Comparison of ENCODE assay signal across 15 mouse cellular contexts in the genomic region with DNA sequence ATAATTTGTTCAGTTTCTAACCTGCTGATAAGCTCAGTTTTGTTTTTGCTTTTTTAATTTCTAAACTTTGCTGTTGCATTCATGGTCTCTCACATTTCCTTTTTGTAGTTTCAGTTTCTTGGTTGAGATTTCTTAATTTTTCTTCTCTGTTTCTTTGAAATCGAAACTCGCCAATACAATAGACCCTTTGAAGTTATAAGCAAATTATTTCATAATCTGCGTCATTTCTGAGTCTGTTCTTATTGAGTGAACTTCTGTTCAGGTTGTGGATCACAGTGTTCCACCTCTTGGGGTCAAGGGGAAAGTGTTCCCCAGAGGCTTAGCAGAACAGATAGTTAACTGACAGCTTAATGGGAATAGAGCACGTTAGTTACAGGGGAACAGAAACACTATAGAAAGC.
"Had no signal": no experiment of that assay in that cellular context is flagged by ENCODE, and none has a peak within 500 bp of the region (broad histone marks: within the 10 kb centered on the region; RNA-seq: fewer than 3 reads in every experiment).

No protein-coding gene starts in this region.

- DNase-seq: kidney, adult 11 months; kidney, adult 9 months; kidney, postnatal 36 days; layer of hippocampus, adult 9-11 months; liver; lung, postnatal 14 days; right cerebral cortex, adult 18-20 months; right cerebral cortex, postnatal 25 days; thymus, postnatal 36 days had no signal

- H3K4me3 ChIP-seq: limb, embryonic 12.5 days; lung, embryonic 15.5 days; midbrain, embryonic 13.5 days; neural tube, embryonic 15.5 days; stomach, embryonic 15.5 days had no signal

- H3K36me3 ChIP-seq: limb, embryonic 12.5 days; lung, embryonic 15.5 days; midbrain, embryonic 13.5 days; neural tube, embryonic 15.5 days; stomach, embryonic 15.5 days had no signal

- H3K27ac ChIP-seq: kidney, postnatal 0 days; limb, embryonic 12.5 days; lung, embryonic 15.5 days; midbrain, embryonic 13.5 days; neural tube, embryonic 15.5 days; stomach, embryonic 15.5 days had no signal

- H3K9me3 ChIP-seq: limb, embryonic 12.5 days; lung, embryonic 15.5 days; midbrain, embryonic 13.5 days; neural tube, embryonic 15.5 days; stomach, embryonic 15.5 days had no signal

- H3K4me2 ChIP-seq: limb, embryonic 12.5 days; lung, embryonic 15.5 days; midbrain, embryonic 13.5 days; neural tube, embryonic 15.5 days; stomach, embryonic 15.5 days had no signal

- ATAC-seq: midbrain, embryonic 13.5 days had no signal

- H3K9ac ChIP-seq: limb, embryonic 12.5 days; lung, embryonic 15.5 days; midbrain, embryonic 13.5 days; neural tube, embryonic 15.5 days; stomach, embryonic 15.5 days had no signal

- H3K4me1 ChIP-seq: stomach, embryonic 15.5 days had no signal

- H3K27me3 ChIP-seq: limb, embryonic 12.5 days; lung, embryonic 15.5 days; midbrain, embryonic 13.5 days; neural tube, embryonic 15.5 days; stomach, embryonic 15.5 days had no signal
